8 mouse cellular contexts compared by ENCODE assay signal in genomic region chr7:109959716-109960612, GRCm38 (mm10). TPM values are rescaled to one million over a fixed set of nuclear protein-coding genes. Genes with fewer than 3 reads are reported as not detected.
DNase-seq lines count a peak whose midpoint lies in the region; ATAC-seq lines count a peak whose summit lies in the region.

Gene Dennd5a, minus strand, starts transcription at chr7:109960470.

- H3K4me1 ChIP-seq in hindbrain, embryonic 10.5 days (replicated peaks), result peaks cover 36% of the 10 kb centered on the region

- ATAC-seq in frontal cortex, adult (ENCODE audit: low TSS enrichment), result peak; percentile 88

- H3K4me3 ChIP-seq in hindbrain, embryonic 10.5 days, result peak within 1 kb of the TSS; percentile 91

- H3K27me3 ChIP-seq in hindbrain, embryonic 10.5 days (ENCODE audit: insufficient read depth, poor library complexity, severe bottlenecking), result no peaks in the 10 kb centered on the region

- H3K9me3 ChIP-seq in hindbrain, embryonic 10.5 days, result no peaks in the 10 kb centered on the region

- peak; percentile 90 for DNase-seq in MEL-GATA-1-ER (ENCODE audit: extremely low read depth, low read depth)
- peak; percentile 79 for DNase-seq in cerebellum, adult 8-10 months
- DNase-seq in hindbrain, embryonic 10.5 days (ENCODE audit: low spot score), result peak; percentile 88
- peak; percentile 26 to 84 for DNase-seq in layer of hippocampus, postnatal 10 days (ENCODE audit: low spot score in 2 of 2)
- DNase-seq in lung, postnatal 10 days, result peak; percentile 86
- peak; percentile 82 for DNase-seq in ovary, postnatal 36 days (ENCODE audit: low spot score)
- DNase-seq in thymus, postnatal 25 days, result peak; percentile 44

- no peaks in the 10 kb centered on the region for H3K36me3 ChIP-seq in hindbrain, embryonic 10.5 days

- under 1% methylated on average over 105 of the region's 107 CpGs for WGBS in hindbrain, embryonic 10.5 days

- peak within 1 kb of the TSS; percentile 97 for H3K27ac ChIP-seq in hindbrain, embryonic 10.5 days

RNA-seq across cellular contexts. Expression of gene Dennd5a, which starts in this region (rescaled TPM):
- 26.9 and 28.8 TPM in 2 replicates for polyA plus RNA-seq in hindbrain, embryonic 10.5 days (2016; fragmentation: Nextera tagmentation; extraction: Ambion mirVana)
- total RNA-seq in layer of hippocampus, postnatal 10 days (2021), result 100 to 1,000 TPM; 139 to 164 TPM

Comparison
In these comparisons a context has a peak if more than half of its experiments do, and no peak if none do; other contexts are left out.
1. Peak in every context shown above with its lines: DNase-seq, ATAC-seq, H3K4me3 ChIP-seq and H3K27ac ChIP-seq.